Mouse (Mus musculus) MEL (cell line): ENCODE data around the gene Atxn2l. TPM values are rescaled to one million over a fixed set of nuclear protein-coding genes. Genes with fewer than 3 reads are reported as not detected.

Experiments used
- DNase-seq: peaks from one replicate; pipeline ENCODE4 v3.0.0; 2011; ENCODE audit warnings: low read depth, low spot score
- H3K27ac ChIP-seq: 2 replicates; pipeline ENCODE4 v1.5.1; 2012; ENCODE audit warnings: low read depth, mild to moderate bottlenecking, control low read depth, low read length, moderate library complexity; ENCODE audit not compliant: control insufficient read depth
- H3K27me3 ChIP-seq, 2 experiments: fragments of 150-350 bp in 1 of 2; sonication (generic) in 1 of 2; 2 replicates each; pipeline ENCODE4 v1.6.1; 2012; ENCODE audit warnings: low read length in 2 of 2, mild to moderate bottlenecking in 2 of 2, improper control_type of control experiment in 1 of 2, moderate library complexity in 1 of 2; ENCODE audit not compliant: insufficient read depth in 2 of 2, control insufficient read depth in 1 of 2
- H3K36me3 ChIP-seq, 2 experiments: 2 replicates each; pipeline ENCODE4 v1.6.1; 2012 to 2014; ENCODE audit warnings: low read length in 2 of 2, improper control_type of control experiment in 1 of 2, inconsistent platforms in 1 of 2, mild to moderate bottlenecking in 1 of 2; ENCODE audit not compliant: insufficient read depth in 2 of 2, control insufficient read depth in 1 of 2
- H3K4me1 ChIP-seq, 2 experiments: fragments of 150-350 bp in 1 of 2; sonication (generic) in 1 of 2; 2 replicates each; pipeline ENCODE4 v1.6.1; 2012; ENCODE audit warnings: low read length in 2 of 2, improper control_type of control experiment in 1 of 2, mild to moderate bottlenecking in 1 of 2; ENCODE audit not compliant: insufficient read depth in 2 of 2, control insufficient read depth in 1 of 2
- H3K4me3 ChIP-seq, 2 experiments: fragments of 150-350 bp in 1 of 2; sonication (generic) in 1 of 2; 2 replicates each; pipeline ENCODE4 v1.5.1; 2012; ENCODE audit warnings: low read depth in 2 of 2, low read length in 2 of 2, mild to moderate bottlenecking in 2 of 2, moderate library complexity in 2 of 2, control low read depth in 1 of 2, improper control_type of control experiment in 1 of 2; ENCODE audit not compliant: control insufficient read depth in 1 of 2, insufficient read depth in 1 of 2
- H3K79me2 ChIP-seq: 2 replicates; pipeline ENCODE4 v1.6.1; 2012; ENCODE audit warnings: mild to moderate bottlenecking, low read length, moderate library complexity; ENCODE audit not compliant: control insufficient read depth, poor library complexity, insufficient read depth
- H3K9ac ChIP-seq: 2 replicates; pipeline ENCODE4 v1.6.1; 2012; ENCODE audit warnings: low read depth, mild to moderate bottlenecking, control low read depth, low read length, moderate library complexity; ENCODE audit not compliant: control insufficient read depth, poor library complexity, severe bottlenecking
- H3K9me3 ChIP-seq: fragments of 150-350 bp; sonication (generic); replicated peaks from 2 replicates; pipeline ENCODE4 v1.6.1; 2012; ENCODE audit warnings: mild to moderate bottlenecking, low read length, improper control_type of control experiment, moderate library complexity; ENCODE audit not compliant: insufficient read depth
- BHLHE40 ChIP-seq: IDR thresholded peaks from 2 replicates; pipeline ENCODE4 v1.6.1; 2012; ENCODE audit warnings: low read depth, mild to moderate bottlenecking, inconsistent platforms, low read length, improper control_type of control experiment, borderline replicate concordance
- CHD1 ChIP-seq: IDR thresholded peaks from 2 replicates; pipeline ENCODE4 v1.6.1; 2012; ENCODE audit warnings: low read depth, mild to moderate bottlenecking, inconsistent platforms, low read length, improper control_type of control experiment
- CHD2 ChIP-seq: IDR thresholded peaks from 2 replicates; pipeline ENCODE4 v1.6.1; 2011; ENCODE audit warnings: low read length, improper control_type of control experiment
- CTCF ChIP-seq, 3 experiments: IDR thresholded peaks in 2 of 3; conservative IDR thresholded peaks in 1 of 3; 2 replicates each; pipeline ENCODE4 v1.5.1; 2011 to 2012; ENCODE audit warnings: low read length in 3 of 3, low read depth in 2 of 3, mild to moderate bottlenecking in 2 of 3, improper control_type of control experiment in 1 of 3, inconsistent platforms in 1 of 3, mixed read lengths in 1 of 3, moderate library complexity in 1 of 3; ENCODE audit not compliant: control insufficient read depth in 1 of 3, insufficient read depth in 1 of 3, poor library complexity in 1 of 3, severe bottlenecking in 1 of 3
- E2F4 ChIP-seq: IDR thresholded peaks from 2 replicates; pipeline ENCODE4 v1.6.1; 2011; ENCODE audit warnings: low read depth, low read length, improper control_type of control experiment, borderline replicate concordance
- ELF1 ChIP-seq: IDR thresholded peaks from 2 replicates; pipeline ENCODE4 v1.6.1; 2014; ENCODE audit warnings: low read depth, mild to moderate bottlenecking, inconsistent platforms, low read length, improper control_type of control experiment, moderate library complexity
- EP300 ChIP-seq, 2 experiments: IDR thresholded peaks; 2 replicates each; pipeline ENCODE4 v1.6.1; 2011; ENCODE audit warnings: improper control_type of control experiment in 2 of 2, low read length in 2 of 2, low read depth in 1 of 2, mild to moderate bottlenecking in 1 of 2
- ETS1 ChIP-seq: IDR thresholded peaks from 2 replicates; pipeline ENCODE4 v1.6.1; 2012; ENCODE audit warnings: low read depth, mild to moderate bottlenecking, inconsistent platforms, low read length, improper control_type of control experiment, moderate library complexity
- GABPA ChIP-seq: IDR thresholded peaks from 2 replicates; pipeline ENCODE4 v1.6.1; 2012; ENCODE audit warnings: low read depth, mild to moderate bottlenecking, inconsistent platforms, low read length, improper control_type of control experiment, moderate library complexity
- GATA1 ChIP-seq: IDR thresholded peaks from 2 replicates; pipeline ENCODE4 v1.6.1; 2011; ENCODE audit warnings: low read depth, low read length, improper control_type of control experiment
- JUND ChIP-seq: IDR thresholded peaks from 2 replicates; pipeline ENCODE4 v1.6.1; 2011; ENCODE audit warnings: low read depth, mild to moderate bottlenecking, improper control_type of control experiment, low read length
- MEF2A ChIP-seq: IDR thresholded peaks from 2 replicates; pipeline ENCODE4 v1.6.1; 2014; ENCODE audit warnings: low read depth, mild to moderate bottlenecking, inconsistent platforms, low read length, improper control_type of control experiment; ENCODE audit not compliant: poor library complexity, insufficient replicate concordance, severe bottlenecking; ENCODE audit errors: extremely low read depth
- MXI1 ChIP-seq: IDR thresholded peaks from 2 replicates; pipeline ENCODE4 v1.6.1; 2011; ENCODE audit warnings: mild to moderate bottlenecking, low read depth, low read length, improper control_type of control experiment
- POLR2AphosphoS2 ChIP-seq: IDR thresholded peaks from 2 replicates; pipeline ENCODE4 v1.6.1; 2011; ENCODE audit warnings: low read length, improper control_type of control experiment
- POLR2AphosphoS5 ChIP-seq: IDR thresholded peaks from 2 replicates; pipeline ENCODE4 v1.6.1; 2012; ENCODE audit warnings: low read depth, borderline replicate concordance, mild to moderate bottlenecking, inconsistent platforms, low read length, moderate library complexity, mixed read lengths
- SMC3 ChIP-seq: IDR thresholded peaks from 2 replicates; pipeline ENCODE4 v1.6.1; 2011; ENCODE audit warnings: low read depth, low read length, improper control_type of control experiment
- TAL1 ChIP-seq: IDR thresholded peaks from 2 replicates; pipeline ENCODE4 v1.6.1; 2012; ENCODE audit warnings: mild to moderate bottlenecking, inconsistent platforms, low read length, moderate library complexity, mixed read lengths
- USF1 ChIP-seq: IDR thresholded peaks from 2 replicates; pipeline ENCODE4 v1.6.1; 2014; ENCODE audit warnings: low read depth, mild to moderate bottlenecking, inconsistent platforms, low read length, improper control_type of control experiment, moderate library complexity
- USF2 ChIP-seq, 2 experiments: IDR thresholded peaks; 2 replicates each; pipeline ENCODE4 v1.6.1; 2011 to 2012; ENCODE audit warnings: improper control_type of control experiment in 2 of 2, low read length in 2 of 2, borderline replicate concordance in 1 of 2, inconsistent platforms in 1 of 2, low read depth in 1 of 2, mild to moderate bottlenecking in 1 of 2; ENCODE audit not compliant: insufficient read depth in 1 of 2
- ZMIZ1 ChIP-seq: IDR thresholded peaks from 2 replicates; pipeline ENCODE4 v1.6.1; 2012; ENCODE audit warnings: low read depth, mild to moderate bottlenecking, inconsistent platforms, low read length, improper control_type of control experiment, moderate library complexity
- ZNF384 ChIP-seq: IDR thresholded peaks from 2 replicates; pipeline ENCODE4 v1.6.1; 2012; ENCODE audit warnings: low read depth, mild to moderate bottlenecking, inconsistent platforms, low read length, improper control_type of control experiment
- polyA plus RNA-seq, 2 experiments: library from polyadenylated mRNA; stranded (reverse) in 1 of 2; unstranded in 1 of 2; fragments of >175 nt in 1 of 2; fragments of >200 nt in 1 of 2; gene quantifications; 2 replicates each; pipeline versions ENCODE4 v1.2.1 to v1.2.4; 2012; ENCODE audit warnings: low replicate concordance in 2 of 2, low read depth in 1 of 2; ENCODE audit not compliant: insufficient read length in 2 of 2, insufficient read depth in 1 of 2, missing spikeins in 1 of 2
- total RNA-seq: library from RNA; depleted of rRNA; stranded (reverse); fragments of 300-350 nt; gene quantifications from 2 replicates; pipeline ENCODE4 v1.2.3, GENCODE M21; 2012

Gene Atxn2l
- total and polyA plus RNA-seq, 3 experiments, result 40.8 to 821 (median 218) TPM

DNA sequence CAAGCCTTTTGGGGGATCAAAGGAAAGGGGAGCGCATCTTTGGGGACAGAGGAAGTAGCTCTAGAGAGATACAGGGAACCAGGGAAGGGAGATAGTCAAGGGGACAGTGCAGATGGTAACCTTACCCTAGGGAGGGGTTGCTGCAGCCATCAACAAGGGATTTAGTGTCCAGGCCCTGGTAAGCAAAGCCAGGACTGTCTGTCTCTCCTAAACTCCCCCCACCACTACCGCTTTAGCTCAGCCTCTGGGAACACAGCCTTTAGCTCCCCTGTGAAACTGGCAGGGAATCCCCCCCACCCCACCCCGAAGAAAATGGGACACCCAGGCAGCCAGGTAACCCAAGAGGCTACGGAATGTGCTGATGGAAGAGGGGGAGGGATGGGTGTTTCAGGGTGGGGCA, 39.7 kb downstream of the Atxn2l start:
- no peak for TF ChIP-seq USF2 (IDR thresholded peaks at IDR 0.05; ENCODE audit: borderline replicate concordance in 1 of 2, insufficient read depth in 1 of 2, low read depth in 1 of 2, low read length in 2 of 2)
- TF ChIP-seq MEF2A, result no peak
- TF ChIP-seq POLR2AphosphoS2, result no peak
- no peak for TF ChIP-seq CHD1
- TF ChIP-seq GABPA, result no peak
- no peak for TF ChIP-seq POLR2AphosphoS5
- no peak for TF ChIP-seq CHD2
- TF ChIP-seq BHLHE40, result no peak
- TF ChIP-seq GATA1, result no peak
- TF ChIP-seq EP300 (IDR thresholded peaks at IDR 0.05; ENCODE audit: low read depth in 1 of 2, low read length in 2 of 2), result no peak
- TF ChIP-seq ZNF384, result no peak
- TF ChIP-seq TAL1, result no peak
- TF ChIP-seq E2F4, result no peak
- TF ChIP-seq SMC3, result no peak
- no peak for TF ChIP-seq MXI1
- TF ChIP-seq CTCF (IDR thresholded peaks at IDR 0.05 in 2 of 3, conservative IDR thresholded peaks at IDR 0.05 in 1 of 3; ENCODE audit: control insufficient read depth in 1 of 3, insufficient read depth in 1 of 3, low read depth in 2 of 3, low read length in 3 of 3, poor library complexity in 1 of 3, severe bottlenecking in 1 of 3), result no peak
- no peak for TF ChIP-seq JUND
- no peak for TF ChIP-seq USF1
- no peak for TF ChIP-seq ELF1
- no peak for TF ChIP-seq ZMIZ1
- Histone ChIP-seq H3K27ac (no peak overlapping the region), H3K4me3 (no peak overlapping the region), H3K9ac (no peak overlapping the region), H3K36me3 (peaks cover 0 to 17% of the 10 kb centered on the region in 2 experiments; a peak in 2 of 4 replicates), H3K27me3 (no peaks in the 10 kb centered on the region), H3K9me3 (no peaks in the 10 kb centered on the region), H3K4me1 (peaks cover 10 to 19% of the 10 kb centered on the region in 2 experiments), H3K79me2 (no peaks in the 10 kb centered on the region)
- DNase-seq, result no peak

DNA sequence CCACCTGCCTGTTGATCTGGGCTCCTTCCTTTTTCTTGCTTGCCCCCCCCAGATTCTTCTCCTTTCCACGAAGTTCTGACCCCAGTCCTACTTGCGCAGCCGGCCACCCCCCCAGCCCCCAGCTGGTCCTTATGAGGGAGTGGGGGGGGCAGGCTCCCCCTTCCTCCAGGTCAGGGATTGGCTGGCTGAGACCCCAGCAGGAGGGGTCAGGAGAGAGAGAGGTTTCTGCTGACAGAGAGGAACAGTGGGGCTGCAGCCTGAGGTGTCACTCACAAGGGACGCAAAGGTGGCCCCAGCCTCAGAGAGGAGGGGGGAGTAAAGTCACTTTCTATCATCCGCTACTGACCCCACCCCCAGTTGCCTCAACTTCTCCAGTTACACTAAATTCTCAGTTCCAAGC, 40.2 kb downstream of the Atxn2l start, which contains the start of gene Atp2a1:
TSS of gene Atp2a1 (minus strand) at position 105 of the 400 bp plus-strand sequence.
- no peaks in the 10 kb centered on the region for H3K79me2 ChIP-seq
- H3K9me3 ChIP-seq, result no peaks in the 10 kb centered on the region
- TF ChIP-seq ETS1, result no peak
- peak within 1 kb of the TSS; percentile 17; the same call in 1 of the 2 replicates for H3K9ac ChIP-seq
- peaks cover 10 to 19% of the 10 kb centered on the region in 2 experiments for H3K4me1 ChIP-seq
- no peak for DNase-seq
- peaks cover 0 to 17% of the 10 kb centered on the region in 2 experiments; a peak in 2 of 4 replicates for H3K36me3 ChIP-seq
- H3K27me3 ChIP-seq, result no peaks in the 10 kb centered on the region
- no peak within 1 kb of the TSS for H3K27ac ChIP-seq
- no peak within 1 kb of the TSS for H3K4me3 ChIP-seq
